Mouse (Mus musculus): ENCODE measurements around the gene Dido1. TPM values are rescaled to one million over a fixed set of nuclear protein-coding genes. Genes with fewer than 3 reads are reported as not detected.
"Not testable (repeated sequence)": the region's sequence is repeated elsewhere in the genome, so short reads cannot be mapped to it uniquely, and the experiment has no call there.

Gene Dido1
- polyA plus RNA-seq, 1 experiment from 2014 or later, result 23.9 TPM

GRCm38 (mm10) chr2:180726658-180727442 is 17.1 kb upstream of the Dido1 start:
- Histone ChIP-seq H3K9ac (ENCODE audit: low read depth, low read length) (no peak overlapping the region), H3K9me3 (replicated peaks; ENCODE audit: control insufficient read depth, low read length, poor library complexity, severe bottlenecking) (no peaks in the 10 kb centered on the region), H3K27ac (ENCODE audit: low read length) (no peak overlapping the region), H3K4me1 (ENCODE audit: control insufficient read depth, insufficient read depth, low read length) (no peaks in the 10 kb centered on the region), H3K27me3 (ENCODE audit: control insufficient read depth, insufficient read depth, low read depth, low read length) (no peaks in the 10 kb centered on the region), H3K4me3 (ENCODE audit: low read depth, low read length) (no peak overlapping the region), H3K4me2 (ENCODE audit: low read length) (no peak overlapping the region), H3K36me3 (ENCODE audit: control insufficient read depth, insufficient read depth, low read length) (peaks cover 4% of the 10 kb centered on the region)
- 76% methylated on average over 6 of the region's 6 CpGs for WGBS
- ATAC-seq, result no peak

- no peak for ATAC-seq
- Histone ChIP-seq H3K4me1 (ENCODE audit: control insufficient read depth, insufficient read depth, low read length) (no peaks in the 10 kb centered on the region), H3K36me3 (ENCODE audit: control insufficient read depth, insufficient read depth, low read length) (peaks cover 10% of the 10 kb centered on the region), H3K9me3 (replicated peaks; ENCODE audit: control insufficient read depth, low read length, poor library complexity, severe bottlenecking) (no peaks in the 10 kb centered on the region), H3K4me3 (ENCODE audit: low read depth, low read length) (no peak overlapping the region), H3K9ac (ENCODE audit: low read depth, low read length) (no peak overlapping the region), H3K4me2 (ENCODE audit: low read length) (no peak overlapping the region), H3K27me3 (ENCODE audit: control insufficient read depth, insufficient read depth, low read depth, low read length) (no peaks in the 10 kb centered on the region), H3K27ac (ENCODE audit: low read length) (no peak overlapping the region)
- WGBS, result 39% methylated on average over 8 of the region's 8 CpGs
Measured at GRCm38 (mm10) chr2:180725856-180726629, 16.2 kb upstream of the Dido1 start.

GRCm38 (mm10) chr2:180725414-180725778 is 15.6 kb upstream of the Dido1 start:
- Histone ChIP-seq H3K4me3 (ENCODE audit: low read depth, low read length) (no peak overlapping the region), H3K27ac (ENCODE audit: low read length) (no peak overlapping the region), H3K9me3 (replicated peaks; ENCODE audit: control insufficient read depth, low read length, poor library complexity, severe bottlenecking) (no peaks in the 10 kb centered on the region), H3K36me3 (ENCODE audit: control insufficient read depth, insufficient read depth, low read length) (peaks cover 15% of the 10 kb centered on the region), H3K4me2 (ENCODE audit: low read length) (no peak overlapping the region), H3K4me1 (ENCODE audit: control insufficient read depth, insufficient read depth, low read length) (no peaks in the 10 kb centered on the region), H3K9ac (ENCODE audit: low read depth, low read length) (no peak overlapping the region; the same call in 1 of the 2 replicates), H3K27me3 (ENCODE audit: control insufficient read depth, insufficient read depth, low read depth, low read length) (no peaks in the 10 kb centered on the region)
- ATAC-seq, result no peak
- 15% methylated on average over 6 of the region's 6 CpGs for WGBS

- Histone ChIP-seq H3K27ac (ENCODE audit: low read length) (no peak within 1 kb of the TSS), H3K9ac (ENCODE audit: low read depth, low read length) (peak within 1 kb of the TSS; percentile 12; the same call in 1 of the 2 replicates), H3K27me3 (ENCODE audit: control insufficient read depth, insufficient read depth, low read depth, low read length) (no peaks in the 10 kb centered on the region), H3K4me2 (ENCODE audit: low read length) (no peak within 1 kb of the TSS), H3K4me1 (ENCODE audit: control insufficient read depth, insufficient read depth, low read length) (no peaks in the 10 kb centered on the region), H3K4me3 (ENCODE audit: low read depth, low read length) (no peak within 1 kb of the TSS), H3K9me3 (replicated peaks; ENCODE audit: control insufficient read depth, low read length, poor library complexity, severe bottlenecking) (no peaks in the 10 kb centered on the region), H3K36me3 (ENCODE audit: control insufficient read depth, insufficient read depth, low read length) (peaks cover 16% of the 10 kb centered on the region)
- ATAC-seq, result peak; percentile 51; the same call in 1 of the 2 replicates
- WGBS, result 6% methylated on average over 18 of the region's 18 CpGs
Measured at GRCm38 (mm10) chr2:180724585-180725413, 15.0 kb upstream of the Dido1 start, which contains the start of gene Slc17a9. Slc17a9 (plus strand) TSS chr2:180725263.

- Histone ChIP-seq H3K27me3 (ENCODE audit: control insufficient read depth, insufficient read depth, low read depth, low read length) (no peaks in the 10 kb centered on the region), H3K9me3 (replicated peaks; ENCODE audit: control insufficient read depth, low read length, poor library complexity, severe bottlenecking) (no peaks in the 10 kb centered on the region), H3K27ac (ENCODE audit: low read length) (no peak overlapping the region), H3K4me3 (ENCODE audit: low read depth, low read length) (no peak overlapping the region), H3K9ac (ENCODE audit: low read depth, low read length) (no peak overlapping the region), H3K4me1 (ENCODE audit: control insufficient read depth, insufficient read depth, low read length) (no peaks in the 10 kb centered on the region), H3K4me2 (ENCODE audit: low read length) (no peak overlapping the region), H3K36me3 (ENCODE audit: control insufficient read depth, insufficient read depth, low read length) (peaks cover 16% of the 10 kb centered on the region)
- ATAC-seq, result no peak
- 64% methylated on average over 2 of the region's 2 CpGs for WGBS
Measured at GRCm38 (mm10) chr2:180723865-180724264, 14.1 kb upstream of the Dido1 start.

- ATAC-seq; H3K4me3 ChIP-seq (ENCODE audit: low read depth, low read length); H3K9me3 ChIP-seq (replicated peaks; ENCODE audit: control insufficient read depth, low read length, poor library complexity, severe bottlenecking); H3K9ac ChIP-seq (ENCODE audit: low read depth, low read length); H3K4me1 ChIP-seq (ENCODE audit: control insufficient read depth, insufficient read depth, low read length); H3K4me2 ChIP-seq (ENCODE audit: low read length); H3K27me3 ChIP-seq (ENCODE audit: control insufficient read depth, insufficient read depth, low read depth, low read length); H3K27ac ChIP-seq (ENCODE audit: low read length): not testable (repeated sequence)
- 93% methylated on average over 5 of the region's 5 CpGs for WGBS
- H3K36me3 ChIP-seq (ENCODE audit: control insufficient read depth, insufficient read depth, low read length), result peaks cover 17% of the 10 kb centered on the region
Measured at GRCm38 (mm10) chr2:180722748-180723147, 12.9 kb upstream of the Dido1 start.

GRCm38 (mm10) chr2:180712037-180712689 is 2.4 kb upstream of the Dido1 start:
- H3K9ac ChIP-seq (ENCODE audit: low read depth, low read length), result no peak overlapping the region
- H3K27ac ChIP-seq (ENCODE audit: low read length), result no peak overlapping the region
- 95% methylated on average over 5 of the region's 5 CpGs for WGBS
- H3K27me3 ChIP-seq (ENCODE audit: control insufficient read depth, insufficient read depth, low read depth, low read length), result no peaks in the 10 kb centered on the region
- peaks cover 23% of the 10 kb centered on the region for H3K4me1 ChIP-seq (ENCODE audit: control insufficient read depth, insufficient read depth, low read length)
- H3K36me3 ChIP-seq (ENCODE audit: control insufficient read depth, insufficient read depth, low read length), result peaks cover 18% of the 10 kb centered on the region
- no peaks in the 10 kb centered on the region for H3K9me3 ChIP-seq (replicated peaks; ENCODE audit: control insufficient read depth, low read length, poor library complexity, severe bottlenecking)
- no peak for ATAC-seq
- no peak overlapping the region for H3K4me3 ChIP-seq (ENCODE audit: low read depth, low read length)
- H3K4me2 ChIP-seq (ENCODE audit: low read length), result no peak overlapping the region

- H3K9me3 ChIP-seq (replicated peaks; ENCODE audit: control insufficient read depth, low read length, poor library complexity, severe bottlenecking), result no peaks in the 10 kb centered on the region
- H3K4me3 ChIP-seq (ENCODE audit: low read depth, low read length), result peak overlapping the region; percentile 93; the same call in 1 of the 2 replicates
- H3K4me2 ChIP-seq (ENCODE audit: low read length), result peak overlapping the region; percentile 79
- no peak for ATAC-seq
- H3K4me1 ChIP-seq (ENCODE audit: control insufficient read depth, insufficient read depth, low read length), result peaks cover 23% of the 10 kb centered on the region
- H3K9ac ChIP-seq (ENCODE audit: low read depth, low read length), result no peak overlapping the region
- no peak overlapping the region for H3K27ac ChIP-seq (ENCODE audit: low read length)
- WGBS, result 66% methylated on average over 4 of the region's 4 CpGs
- no peaks in the 10 kb centered on the region for H3K27me3 ChIP-seq (ENCODE audit: control insufficient read depth, insufficient read depth, low read depth, low read length)
- H3K36me3 ChIP-seq (ENCODE audit: control insufficient read depth, insufficient read depth, low read length), result peaks cover 12% of the 10 kb centered on the region; the same call in 1 of the 2 replicates
Measured at GRCm38 (mm10) chr2:180711527-180711926, 1.7 kb upstream of the Dido1 start.

Data from midbrain, embryonic 16.5 days (tissue).